Mouse (Mus musculus) MEL (cell line): Measurements from ENCODE around the gene Psmb6. TPM values are rescaled to one million over a fixed set of nuclear protein-coding genes. Genes with fewer than 3 reads are reported as not detected.
"Not testable (repeated sequence)": the region's sequence is repeated elsewhere in the genome, so short reads cannot be mapped to it uniquely, and the experiment has no call there.

Experiments used
- DNase-seq: peaks from one replicate; pipeline ENCODE4 v3.0.0; 2011; ENCODE audit warnings: low read depth, low spot score
- H3K27ac ChIP-seq: 2 replicates; pipeline ENCODE4 v1.5.1; 2012; ENCODE audit warnings: low read depth, mild to moderate bottlenecking, control low read depth, low read length, moderate library complexity; ENCODE audit not compliant: control insufficient read depth
- H3K27me3 ChIP-seq, 2 experiments: fragments of 150-350 bp in 1 of 2; sonication (generic) in 1 of 2; 2 replicates each; pipeline ENCODE4 v1.6.1; 2012; ENCODE audit warnings: low read length in 2 of 2, mild to moderate bottlenecking in 2 of 2, improper control_type of control experiment in 1 of 2, moderate library complexity in 1 of 2; ENCODE audit not compliant: insufficient read depth in 2 of 2, control insufficient read depth in 1 of 2
- H3K36me3 ChIP-seq, 2 experiments: 2 replicates each; pipeline ENCODE4 v1.6.1; 2012 to 2014; ENCODE audit warnings: low read length in 2 of 2, improper control_type of control experiment in 1 of 2, inconsistent platforms in 1 of 2, mild to moderate bottlenecking in 1 of 2; ENCODE audit not compliant: insufficient read depth in 2 of 2, control insufficient read depth in 1 of 2
- H3K4me1 ChIP-seq, 2 experiments: fragments of 150-350 bp in 1 of 2; sonication (generic) in 1 of 2; 2 replicates each; pipeline ENCODE4 v1.6.1; 2012; ENCODE audit warnings: low read length in 2 of 2, improper control_type of control experiment in 1 of 2, mild to moderate bottlenecking in 1 of 2; ENCODE audit not compliant: insufficient read depth in 2 of 2, control insufficient read depth in 1 of 2
- H3K4me3 ChIP-seq, 2 experiments: fragments of 150-350 bp in 1 of 2; sonication (generic) in 1 of 2; 2 replicates each; pipeline ENCODE4 v1.5.1; 2012; ENCODE audit warnings: low read depth in 2 of 2, low read length in 2 of 2, mild to moderate bottlenecking in 2 of 2, moderate library complexity in 2 of 2, control low read depth in 1 of 2, improper control_type of control experiment in 1 of 2; ENCODE audit not compliant: control insufficient read depth in 1 of 2, insufficient read depth in 1 of 2
- H3K79me2 ChIP-seq: 2 replicates; pipeline ENCODE4 v1.6.1; 2012; ENCODE audit warnings: mild to moderate bottlenecking, low read length, moderate library complexity; ENCODE audit not compliant: control insufficient read depth, poor library complexity, insufficient read depth
- H3K9ac ChIP-seq: 2 replicates; pipeline ENCODE4 v1.6.1; 2012; ENCODE audit warnings: low read depth, mild to moderate bottlenecking, control low read depth, low read length, moderate library complexity; ENCODE audit not compliant: control insufficient read depth, poor library complexity, severe bottlenecking
- H3K9me3 ChIP-seq: fragments of 150-350 bp; sonication (generic); replicated peaks from 2 replicates; pipeline ENCODE4 v1.6.1; 2012; ENCODE audit warnings: mild to moderate bottlenecking, low read length, improper control_type of control experiment, moderate library complexity; ENCODE audit not compliant: insufficient read depth
- BHLHE40 ChIP-seq: IDR thresholded peaks from 2 replicates; pipeline ENCODE4 v1.6.1; 2012; ENCODE audit warnings: low read depth, mild to moderate bottlenecking, inconsistent platforms, low read length, improper control_type of control experiment, borderline replicate concordance
- CTCF ChIP-seq, 3 experiments: IDR thresholded peaks in 2 of 3; conservative IDR thresholded peaks in 1 of 3; 2 replicates each; pipeline ENCODE4 v1.5.1; 2011 to 2012; ENCODE audit warnings: low read length in 3 of 3, low read depth in 2 of 3, mild to moderate bottlenecking in 2 of 3, improper control_type of control experiment in 1 of 3, inconsistent platforms in 1 of 3, mixed read lengths in 1 of 3, moderate library complexity in 1 of 3; ENCODE audit not compliant: control insufficient read depth in 1 of 3, insufficient read depth in 1 of 3, poor library complexity in 1 of 3, severe bottlenecking in 1 of 3
- KAT2A ChIP-seq: conservative IDR thresholded peaks from 2 replicates; pipeline ENCODE4 v1.6.1; 2012; ENCODE audit warnings: low read depth, low read length, improper control_type of control experiment, inconsistent platforms
- MAFK ChIP-seq: IDR thresholded peaks from 2 replicates; pipeline ENCODE4 v1.6.1; 2011; ENCODE audit warnings: low read depth, mild to moderate bottlenecking, low read length, improper control_type of control experiment, borderline replicate concordance
- MAZ ChIP-seq: IDR thresholded peaks from 2 replicates; pipeline ENCODE4 v1.6.1; 2012; ENCODE audit warnings: low read depth, mild to moderate bottlenecking, inconsistent platforms, low read length, improper control_type of control experiment
- MEF2A ChIP-seq: IDR thresholded peaks from 2 replicates; pipeline ENCODE4 v1.6.1; 2014; ENCODE audit warnings: low read depth, mild to moderate bottlenecking, inconsistent platforms, low read length, improper control_type of control experiment; ENCODE audit not compliant: poor library complexity, insufficient replicate concordance, severe bottlenecking; ENCODE audit errors: extremely low read depth
- MXI1 ChIP-seq: IDR thresholded peaks from 2 replicates; pipeline ENCODE4 v1.6.1; 2011; ENCODE audit warnings: mild to moderate bottlenecking, low read depth, low read length, improper control_type of control experiment
- MYC ChIP-seq: IDR thresholded peaks from 2 replicates; pipeline ENCODE4 v1.6.1; 2011; ENCODE audit warnings: low read depth, mild to moderate bottlenecking, low read length, improper control_type of control experiment, moderate library complexity
- NRF1 ChIP-seq: IDR thresholded peaks from 2 replicates; pipeline ENCODE4 v1.6.1; 2014; ENCODE audit warnings: low read depth, mild to moderate bottlenecking, inconsistent platforms, low read length, improper control_type of control experiment, moderate library complexity; ENCODE audit not compliant: poor library complexity, insufficient read depth, severe bottlenecking
- POLR2A ChIP-seq, 2 experiments: IDR thresholded peaks; 2 replicates each; pipeline ENCODE4 v1.6.1; 2011 to 2012; ENCODE audit warnings: low read length in 2 of 2, mild to moderate bottlenecking in 2 of 2, control low read depth in 1 of 2, improper control_type of control experiment in 1 of 2, low read depth in 1 of 2, moderate library complexity in 1 of 2; ENCODE audit not compliant: control insufficient read depth in 1 of 2, insufficient read depth in 1 of 2, poor library complexity in 1 of 2
- POLR2AphosphoS2 ChIP-seq: IDR thresholded peaks from 2 replicates; pipeline ENCODE4 v1.6.1; 2011; ENCODE audit warnings: low read length, improper control_type of control experiment
- POLR2AphosphoS5 ChIP-seq: IDR thresholded peaks from 2 replicates; pipeline ENCODE4 v1.6.1; 2012; ENCODE audit warnings: low read depth, borderline replicate concordance, mild to moderate bottlenecking, inconsistent platforms, low read length, moderate library complexity, mixed read lengths
- TAL1 ChIP-seq: IDR thresholded peaks from 2 replicates; pipeline ENCODE4 v1.6.1; 2012; ENCODE audit warnings: mild to moderate bottlenecking, inconsistent platforms, low read length, moderate library complexity, mixed read lengths
- TBP ChIP-seq: IDR thresholded peaks from 2 replicates; pipeline ENCODE4 v1.8.0; 2011; ENCODE audit warnings: low read depth, low read length, improper control_type of control experiment
- ZKSCAN1 ChIP-seq: IDR thresholded peaks from 2 replicates; pipeline ENCODE4 v1.6.1; 2012; ENCODE audit warnings: low read depth, mild to moderate bottlenecking, inconsistent platforms, low read length, improper control_type of control experiment, moderate library complexity
- ZMIZ1 ChIP-seq: IDR thresholded peaks from 2 replicates; pipeline ENCODE4 v1.6.1; 2012; ENCODE audit warnings: low read depth, mild to moderate bottlenecking, inconsistent platforms, low read length, improper control_type of control experiment, moderate library complexity
- ZNF384 ChIP-seq: IDR thresholded peaks from 2 replicates; pipeline ENCODE4 v1.6.1; 2012; ENCODE audit warnings: low read depth, mild to moderate bottlenecking, inconsistent platforms, low read length, improper control_type of control experiment
- polyA plus RNA-seq, 2 experiments: library from polyadenylated mRNA; stranded (reverse) in 1 of 2; unstranded in 1 of 2; fragments of >175 nt in 1 of 2; fragments of >200 nt in 1 of 2; gene quantifications; 2 replicates each; pipeline versions ENCODE4 v1.2.1 to v1.2.4; 2012; ENCODE audit warnings: low replicate concordance in 2 of 2, low read depth in 1 of 2; ENCODE audit not compliant: insufficient read length in 2 of 2, insufficient read depth in 1 of 2, missing spikeins in 1 of 2
- total RNA-seq: library from RNA; depleted of rRNA; stranded (reverse); fragments of 300-350 nt; gene quantifications from 2 replicates; pipeline ENCODE4 v1.2.3, GENCODE M21; 2012

Gene Psmb6
- total and polyA plus RNA-seq, 3 experiments = 462 to 602 TPM; not detected in 1

GRCm38 (mm10) chr11:70531065-70531464 lies 5.9 kb downstream of the Psmb6 start:
- H3K27ac ChIP-seq, H3K9ac ChIP-seq, DNase-seq, H3K36me3 ChIP-seq, H3K4me1 ChIP-seq, H3K9me3 ChIP-seq, H3K79me2 ChIP-seq: not testable (repeated sequence)
- TF ChIP-seq ZNF384 = peak; percentile 68
- TF ChIP-seq, all 39 proteins: peak for 1; not testable (repeated sequence) for 38
- not testable (repeated sequence) for H3K27me3 ChIP-seq, H3K4me3 ChIP-seq

GRCm38 (mm10) chr11:70532839-70533238 lies 7.7 kb downstream of the Psmb6 start, which contains the start of gene Gm40193:
TSS of gene Gm40193 (minus strand) at chr11:70532939.
- no peak within 1 kb of the TSS for H3K4me3 ChIP-seq

GRCm38 (mm10) chr11:70539423-70539822 lies 14.3 kb downstream of the Psmb6 start:
- H3K4me1 ChIP-seq = peaks cover 0 to 3% of the 10 kb centered on the region in 2 experiments; a peak in 2 of 4 replicates
- TF ChIP-seq MAFK = peak; percentile 80
- no peak for TF ChIP-seq MEF2A
- 0 out of 2 replicates have a peak, but pooled peaks have one; percentile 5 for TF ChIP-seq MXI1
- TF ChIP-seq, all 39 proteins: peak for 2
- H3K36me3 ChIP-seq = no peaks in the 10 kb centered on the region
- peaks cover 11 to 14% of the 10 kb centered on the region in 2 experiments for H3K27me3 ChIP-seq
- no peaks in the 10 kb centered on the region; the same call in 1 of the 2 replicates for H3K79me2 ChIP-seq
- H3K9me3 ChIP-seq = no peaks in the 10 kb centered on the region
- H3K4me3 ChIP-seq = peak overlapping the region; percentile 45 to 51
- H3K27ac ChIP-seq = no peak overlapping the region
- no peak for DNase-seq
- H3K9ac ChIP-seq = peak overlapping the region; percentile 28

More at GRCm38 (mm10) chr11:70532839-70533238, 7.7 kb downstream of the Psmb6 start, which contains the start of gene Gm40193:
- TF ChIP-seq CTCF (IDR thresholded peaks at IDR 0.05 in 2 of 3, conservative IDR thresholded peaks at IDR 0.05 in 1 of 3; ENCODE audit: control insufficient read depth in 1 of 3, insufficient read depth in 1 of 3, low read depth in 2 of 3, low read length in 3 of 3, poor library complexity in 1 of 3, severe bottlenecking in 1 of 3) (no peak), KAT2A (no peak), ZKSCAN1 (no peak), MYC (no peak), MAZ (no peak), ZMIZ1 (no peak), POLR2AphosphoS5 (no peak), TBP (no peak), POLR2AphosphoS2 (no peak), NRF1 (no peak), ZNF384 (no peak), POLR2A (IDR thresholded peaks at IDR 0.05; ENCODE audit: control insufficient read depth in 1 of 2, insufficient read depth in 1 of 2, low read depth in 1 of 2, low read length in 2 of 2, poor library complexity in 1 of 2) (no peak), BHLHE40 (no peak), MEF2A (no peak), TAL1 (no peak)
- Histone ChIP-seq H3K79me2 (no peaks in the 10 kb centered on the region), H3K27ac (no peak within 1 kb of the TSS), H3K9me3 (no peaks in the 10 kb centered on the region), H3K4me1 (no peaks in the 10 kb centered on the region), H3K27me3 (no peaks in the 10 kb centered on the region; a peak in 1 of 4 replicates), H3K9ac (no peak within 1 kb of the TSS), H3K36me3 (no peaks in the 10 kb centered on the region)
- DNase-seq = no peak
